Mouse (Mus musculus): ENCODE measurements around the gene Txnrd2.

DNA sequence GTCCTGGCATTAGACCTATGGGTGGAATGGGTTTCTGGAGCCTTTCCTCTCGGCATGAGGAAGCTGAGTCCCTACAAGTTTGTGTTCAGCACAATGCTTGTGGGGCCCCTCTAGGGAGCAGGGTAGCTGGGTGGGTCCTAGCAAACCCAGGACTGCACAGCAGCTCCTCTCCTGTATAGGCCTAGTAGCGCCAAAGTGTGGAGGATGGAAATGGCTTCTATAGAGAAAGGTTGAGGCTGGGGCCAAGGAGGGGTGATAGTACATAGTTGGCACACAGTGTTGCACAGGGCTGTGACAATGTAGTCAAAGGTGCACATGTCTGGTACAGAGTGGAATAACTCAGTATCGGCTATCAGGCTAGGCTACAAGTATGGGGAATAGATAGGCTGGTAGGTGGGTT is 32.1 kb upstream of the Txnrd2 start:
- TF ChIP-seq CTCF (IDR thresholded peaks at IDR 0.05; ENCODE audit: low read depth, low read length): no peak
- TF ChIP-seq POLR2A (IDR thresholded peaks at IDR 0.05; ENCODE audit: borderline replicate concordance, low read depth, low read length): no peak
